Mouse (Mus musculus) liver, postnatal 0 days (tissue): ENCODE measurements around the gene Lsmem1.

Experiments used
- CTCF ChIP-seq: sonication (generic); IDR thresholded peaks from 2 replicates; pipeline ENCODE4 v1.5.1; 2016; ENCODE audit warnings: antibody characterized with exemption, low read depth
- EP300 ChIP-seq: IDR thresholded peaks from 2 replicates; pipeline ENCODE4 v1.6.1; 2016; ENCODE audit warnings: antibody characterized with exemption, low read depth, mild to moderate bottlenecking

- no peak for TF ChIP-seq CTCF
- no peak for TF ChIP-seq EP300
Measured at GRCm38 (mm10) chr12:40218430-40218945, 19.2 kb upstream of the Lsmem1 start.
